Mouse (Mus musculus) heart, postnatal 0 days (tissue): Measurements from ENCODE around the gene Pfn3. TPM values are rescaled to one million over a fixed set of nuclear protein-coding genes. Genes with fewer than 3 reads are reported as not detected.

Experiments used
- ATAC-seq: fragments of 200-750 bp; cut with Nextera tagmentation; 2 replicates; pipeline ENCODE4 v1.8.0; 2017; ENCODE audit warnings: low read depth, moderate number of reproducible peaks, moderate library complexity; ENCODE audit not compliant: insufficient read depth
- DNase-seq: peaks from one replicate; pipeline ENCODE4 v3.0.0-alpha.2; 2016; ENCODE audit warnings: low spot score
- H3K27ac ChIP-seq: fragments of 300-500 bp; sonication (generic); 2 replicates; pipeline ENCODE4 v1.5.1; 2014; ENCODE audit warnings: low read depth, mild to moderate bottlenecking
- H3K27me3 ChIP-seq: fragments of 300-500 bp; sonication (generic); 2 replicates; pipeline ENCODE4 v1.6.1; 2014; ENCODE audit warnings: low read length, mixed read lengths; ENCODE audit not compliant: control insufficient read depth, insufficient read depth
- H3K36me3 ChIP-seq: fragments of 300-500 bp; sonication (generic); replicated peaks from 2 replicates; pipeline ENCODE4 v1.6.1; 2014; ENCODE audit warnings: low read length, mixed read lengths; ENCODE audit not compliant: control insufficient read depth, insufficient read depth
- H3K4me1 ChIP-seq: fragments of 300-500 bp; sonication (generic); 2 replicates; pipeline ENCODE4 v1.6.1; 2014; ENCODE audit warnings: antibody characterized with exemption; ENCODE audit not compliant: control insufficient read depth, insufficient read depth
- H3K4me2 ChIP-seq: fragments of 300-500 bp; sonication (generic); 2 replicates; pipeline ENCODE4 v1.6.1; 2014; ENCODE audit warnings: low read depth, mild to moderate bottlenecking, low read length, moderate library complexity
- H3K4me3 ChIP-seq: fragments of 300-500 bp; sonication (generic); 2 replicates; pipeline ENCODE4 v1.5.1; 2014; ENCODE audit warnings: low read depth, low read length
- H3K9ac ChIP-seq: fragments of 300-500 bp; sonication (generic); replicated peaks from 2 replicates; pipeline ENCODE4 v1.6.1; 2014; ENCODE audit warnings: low read depth, low read length, mixed read lengths
- H3K9me3 ChIP-seq: fragments of 300-500 bp; sonication (generic); replicated peaks from 2 replicates; pipeline ENCODE4 v1.6.1; 2016; ENCODE audit warnings: low read length; ENCODE audit not compliant: control insufficient read depth
- CTCF ChIP-seq: IDR thresholded peaks from 2 replicates; pipeline ENCODE4 v1.5.1; 2016; ENCODE audit warnings: antibody characterized with exemption, control low read depth, low read depth
- EP300 ChIP-seq: IDR thresholded peaks from 2 replicates; pipeline ENCODE4 v1.6.1; 2016; ENCODE audit warnings: antibody characterized with exemption, low read depth
- WGBS: fragments of 180-500 bp; shearing (Covaris S2); extraction: QIAGEN DNeasy Blood & Tissue Kit; methylation state at CpG from one replicate; pipeline ENCODE4 v1.1.7; 2014; 5-methylcytosine and 5-hydroxymethylcytosine counted together
- polyA plus RNA-seq: library from polyadenylated mRNA; unstranded; fragments of >200 nt; fragmentation: Nextera tagmentation; extraction: Ambion mirVana; gene quantifications from 2 replicates; pipeline ENCODE4 v1.2.1, GENCODE M21; 2015
- total RNA-seq: library from RNA; depleted of rRNA; stranded (reverse); fragments of >200 nt; gene quantifications from 2 replicates; pipeline ENCODE4 v1.2.3, GENCODE M21; 2014; ENCODE audit warnings: low replicate concordance; rRNA removed

Gene Pfn3
- total RNA-seq (not detected in 2 replicates), polyA plus RNA-seq (not detected in 2 replicates)

DNA sequence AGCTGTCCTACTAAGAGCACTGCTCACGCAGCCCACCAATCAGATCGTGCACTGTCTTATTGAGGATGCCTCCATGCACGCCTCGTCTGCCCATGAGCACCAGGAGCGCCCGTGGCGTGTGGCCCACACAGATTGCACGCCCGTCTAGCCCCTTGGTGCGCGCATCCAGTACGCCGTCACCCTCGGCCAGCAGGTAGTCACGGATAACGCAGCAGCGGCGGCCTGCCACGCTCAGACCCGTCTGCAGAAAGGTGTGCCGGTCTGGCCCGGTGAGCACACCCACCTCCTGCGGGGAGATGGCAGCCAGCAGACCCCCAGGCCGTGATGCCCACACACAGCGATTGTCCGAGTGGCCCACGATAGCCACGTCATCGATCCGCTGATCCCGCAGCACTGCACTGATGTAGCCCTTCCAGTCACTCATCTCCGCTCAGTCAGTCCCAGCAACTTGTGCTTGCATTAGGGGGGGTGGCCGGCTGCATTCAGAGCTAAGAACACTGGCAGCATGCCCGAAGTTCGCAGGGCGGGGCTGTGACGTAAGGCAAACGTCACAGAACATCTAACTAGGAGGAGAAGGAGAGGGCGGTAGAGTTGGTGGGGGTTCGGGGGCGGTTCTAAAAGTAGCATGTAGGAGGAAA, at the start of gene Pfn3:
Gene Pfn3 (minus strand): TSS at position 490 of the 638 bp plus-strand sequence.
- H3K9ac ChIP-seq = no peak within 1 kb of the TSS
- DNase-seq (peak; percentile 18), ATAC-seq (peak; percentile 54)
- H3K4me1 ChIP-seq = no peaks in the 10 kb centered on the region
- 10% methylated on average over 41 of the region's 41 CpGs for WGBS
- H3K4me2 ChIP-seq = peak within 1 kb of the TSS; percentile 7; the same call in 1 of the 2 replicates
- H3K9me3 ChIP-seq = no peaks in the 10 kb centered on the region
- no peaks in the 10 kb centered on the region for H3K36me3 ChIP-seq
- peak within 1 kb of the TSS; percentile 6; the same call in 1 of the 2 replicates for H3K4me3 ChIP-seq
- H3K27ac ChIP-seq = no peak within 1 kb of the TSS
- no peak for TF ChIP-seq CTCF
- TF ChIP-seq EP300 = no peak
- H3K27me3 ChIP-seq = peaks cover 63% of the 10 kb centered on the region

DNA sequence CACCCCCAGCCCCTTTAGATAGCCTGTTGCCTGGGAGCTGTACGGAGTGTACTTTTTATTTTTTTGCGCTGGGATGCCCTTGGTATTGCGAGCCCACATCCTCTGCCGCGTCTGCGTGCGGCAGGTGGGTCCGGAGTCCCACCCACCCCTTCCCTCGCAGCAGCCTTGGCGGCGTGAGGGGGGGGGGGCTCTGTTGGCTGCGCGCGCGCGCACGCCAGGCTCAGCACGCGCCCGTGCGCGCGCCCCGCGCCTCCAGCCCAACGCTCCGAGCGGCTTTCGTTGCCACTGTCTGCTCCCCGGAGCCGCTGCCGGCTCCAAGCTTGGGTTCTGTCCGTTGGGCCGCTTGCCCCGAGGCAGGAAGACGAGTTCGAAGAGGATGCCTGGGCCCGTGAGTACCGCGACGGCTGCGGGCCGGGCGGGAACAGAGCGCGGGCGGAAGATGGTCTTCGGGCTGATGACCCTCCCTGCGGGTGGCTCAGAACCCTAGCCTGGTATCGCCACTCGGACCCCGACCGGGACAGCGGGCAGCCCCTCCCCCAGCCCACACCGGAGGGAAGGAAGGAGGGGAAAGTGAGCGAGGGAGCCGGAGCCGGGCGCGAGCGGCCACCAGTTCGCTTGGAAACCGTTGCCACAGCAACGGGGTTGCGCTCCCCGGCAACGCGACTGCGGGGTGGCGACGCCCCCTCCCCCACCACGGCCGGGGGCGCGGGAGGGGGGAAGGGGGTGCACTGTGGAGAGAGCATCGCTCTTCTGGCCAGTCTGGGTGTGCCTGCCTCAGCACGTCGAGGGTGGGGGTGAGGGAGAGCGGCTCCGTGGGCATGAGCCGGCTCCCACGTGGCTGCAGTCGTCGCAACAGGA, 49.2 kb upstream of the Pfn3 start, which contains the start of gene Prr7:
Gene Prr7 (plus strand): TSS at position 241 of the 858 bp plus-strand sequence.
- no peak for DNase-seq
- peaks cover 20% of the 10 kb centered on the region for H3K36me3 ChIP-seq
- H3K27me3 ChIP-seq = peaks cover 41% of the 10 kb centered on the region
- peaks cover 13% of the 10 kb centered on the region for H3K4me1 ChIP-seq
- H3K4me3 ChIP-seq = peak within 1 kb of the TSS; percentile 61
- H3K9ac ChIP-seq = peak within 1 kb of the TSS; percentile 60
- TF ChIP-seq CTCF (no peak), EP300 (no peak)
- H3K27ac ChIP-seq = no peak within 1 kb of the TSS
- peak within 1 kb of the TSS; percentile 97 for H3K4me2 ChIP-seq
- ATAC-seq = peak; percentile 42; the same call in 1 of the 2 replicates
- WGBS = under 1% methylated on average over 70 of the region's 84 CpGs
- no peaks in the 10 kb centered on the region for H3K9me3 ChIP-seq

DNA sequence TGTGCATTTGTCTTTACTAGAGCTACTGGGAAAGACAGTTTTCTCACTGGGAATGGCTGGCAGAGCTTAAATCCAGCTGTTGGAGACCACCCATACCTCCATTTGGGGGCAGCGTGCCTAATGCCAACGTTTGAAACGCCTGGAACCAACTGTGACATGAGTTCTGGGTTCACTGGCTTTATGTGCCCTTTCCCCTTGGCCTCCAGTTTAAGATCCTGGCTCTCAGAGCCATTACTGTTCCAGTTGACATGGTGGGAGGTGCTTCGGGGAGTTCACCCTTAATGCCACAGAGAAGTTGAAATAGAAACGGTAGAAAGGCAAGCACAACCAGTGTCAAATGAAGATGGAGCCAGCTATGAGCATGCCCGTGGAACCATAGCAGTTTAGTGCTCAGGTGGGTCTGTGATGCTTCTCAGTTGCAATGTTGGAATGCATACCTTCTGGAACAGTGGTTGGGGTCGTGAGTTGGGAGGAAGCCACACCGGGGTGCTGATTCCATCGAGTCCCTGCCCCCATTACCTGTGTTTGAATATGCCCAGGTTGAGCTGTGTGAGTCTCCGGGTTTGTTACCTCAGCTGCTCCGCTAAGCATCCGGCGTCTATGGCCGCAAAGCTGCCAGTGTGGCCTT, 48.5 kb upstream of the Pfn3 start:
- DNase-seq = no peak
- Histone ChIP-seq H3K4me3 (peak overlapping the region; percentile 61), H3K4me1 (peaks cover 13% of the 10 kb centered on the region), H3K27ac (no peak overlapping the region), H3K27me3 (peaks cover 35% of the 10 kb centered on the region), H3K36me3 (peaks cover 28% of the 10 kb centered on the region), H3K4me2 (peak overlapping the region; percentile 97), H3K9ac (peak overlapping the region; percentile 60; the same call in 1 of the 2 replicates), H3K9me3 (no peaks in the 10 kb centered on the region)
- 17% methylated on average over 14 of the region's 14 CpGs for whole genome bisulfite sequencing
- no peak for ATAC-seq
- TF ChIP-seq CTCF = no peak
- no peak for TF ChIP-seq EP300

DNA sequence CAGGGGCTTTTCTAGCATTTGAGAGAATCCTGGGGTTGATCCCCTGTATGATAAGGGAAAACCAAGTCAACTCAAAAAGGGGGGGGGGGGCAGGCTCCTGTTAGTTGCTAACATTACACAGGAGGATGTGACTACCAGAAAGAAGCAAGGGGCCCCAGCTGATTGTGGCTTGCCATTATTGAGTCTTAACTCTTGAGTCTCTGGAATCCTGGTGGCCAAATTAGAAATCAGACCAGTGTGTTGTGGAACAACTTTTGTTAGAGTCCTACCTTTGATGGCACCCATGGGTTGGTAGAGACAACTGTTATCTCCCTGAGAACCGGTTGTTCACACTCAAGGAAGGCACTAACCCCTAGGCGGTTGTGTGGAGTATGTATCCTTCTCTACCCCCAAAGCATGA, 47.9 kb upstream of the Pfn3 start:
- ATAC-seq = no peak
- H3K4me2 ChIP-seq = no peak overlapping the region
- no peak for DNase-seq
- H3K36me3 ChIP-seq = peaks cover 32% of the 10 kb centered on the region
- peaks cover 13% of the 10 kb centered on the region for H3K4me1 ChIP-seq
- no peak for TF ChIP-seq EP300
- no peak for TF ChIP-seq CTCF
- 50% methylated on average over 2 of the region's 2 CpGs for WGBS
- H3K4me3 ChIP-seq = no peak overlapping the region
- H3K9me3 ChIP-seq = no peaks in the 10 kb centered on the region
- no peak overlapping the region for H3K9ac ChIP-seq
- no peak overlapping the region for H3K27ac ChIP-seq
- H3K27me3 ChIP-seq = peaks cover 30% of the 10 kb centered on the region

DNA sequence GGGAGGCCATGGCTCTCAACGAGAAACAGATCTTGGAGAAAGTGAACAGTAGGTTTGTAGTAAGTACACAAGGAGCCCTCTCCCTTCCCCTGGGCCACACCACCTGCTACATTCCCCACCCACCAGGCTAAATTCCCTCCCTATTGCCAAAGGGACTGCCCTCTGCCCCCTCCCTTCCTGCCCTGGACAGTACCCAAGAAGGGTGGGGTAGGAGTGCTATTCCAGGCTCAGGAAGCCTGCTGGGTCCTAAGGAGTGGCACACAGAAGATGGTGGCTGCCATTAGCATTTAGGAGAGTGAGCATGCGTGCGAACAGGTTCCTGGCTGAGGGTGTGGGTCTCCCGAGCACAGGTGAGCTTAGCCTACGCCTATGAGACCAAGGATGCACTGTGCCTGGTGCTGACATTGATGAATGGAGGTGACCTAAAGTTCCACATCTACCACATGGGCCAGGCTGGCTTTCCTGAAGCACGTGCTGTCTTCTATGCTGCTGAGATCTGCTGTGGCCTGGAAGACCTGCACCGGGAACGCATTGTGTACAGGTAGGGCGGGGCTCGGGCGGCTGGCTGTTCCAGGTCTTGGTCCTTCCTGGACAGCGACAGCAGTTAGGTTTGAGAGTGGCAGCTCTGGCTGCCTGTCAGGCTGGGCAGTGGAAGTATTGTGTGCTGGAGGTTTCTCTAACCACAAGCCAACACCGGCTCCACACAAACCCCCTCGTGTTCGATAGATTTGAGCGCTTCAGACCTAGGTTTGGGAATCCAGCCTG, 36.9 kb upstream of the Pfn3 start:
- TF ChIP-seq EP300 (no peak), CTCF (no peak)
- Histone ChIP-seq H3K9me3 (no peaks in the 10 kb centered on the region), H3K27ac (no peak overlapping the region), H3K27me3 (no peaks in the 10 kb centered on the region), H3K4me1 (peaks cover 36% of the 10 kb centered on the region), H3K9ac (no peak overlapping the region), H3K4me3 (no peak overlapping the region), H3K36me3 (peaks cover 68% of the 10 kb centered on the region), H3K4me2 (no peak overlapping the region)
- ATAC-seq = no peak
- no peak for DNase-seq
- WGBS = 91% methylated on average over 16 of the region's 16 CpGs
